Mouse (Mus musculus): Measurements from ENCODE around the gene Pdxk. TPM values are rescaled to one million over a fixed set of nuclear protein-coding genes. Genes with fewer than 3 reads are reported as not detected.

Gene Pdxk
- total RNA-seq, 2 experiments from 2014 or later, result 7.1 to 8.6 TPM

DNA sequence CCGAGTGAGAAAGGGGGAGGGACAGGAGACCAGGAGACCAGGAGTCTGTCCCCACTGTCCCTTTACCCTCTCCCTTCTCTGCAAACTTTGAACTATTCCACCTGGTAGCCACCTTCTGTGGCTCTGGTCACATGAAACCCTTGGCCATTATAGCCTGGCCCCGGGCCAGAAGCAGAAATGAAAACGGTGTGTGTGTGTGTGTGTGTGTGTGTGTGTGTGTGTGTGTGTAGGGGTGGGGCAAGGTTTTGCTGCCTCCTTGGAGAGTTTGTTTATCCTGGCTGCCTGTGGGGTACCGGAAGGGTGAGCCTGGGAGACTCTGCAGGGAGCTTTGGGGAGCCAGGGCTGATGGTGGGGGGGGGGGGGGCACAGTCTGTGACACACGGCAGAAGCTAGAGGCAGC, 4.3 kb downstream of the Pdxk start:
- no peak for DNase-seq

DNA sequence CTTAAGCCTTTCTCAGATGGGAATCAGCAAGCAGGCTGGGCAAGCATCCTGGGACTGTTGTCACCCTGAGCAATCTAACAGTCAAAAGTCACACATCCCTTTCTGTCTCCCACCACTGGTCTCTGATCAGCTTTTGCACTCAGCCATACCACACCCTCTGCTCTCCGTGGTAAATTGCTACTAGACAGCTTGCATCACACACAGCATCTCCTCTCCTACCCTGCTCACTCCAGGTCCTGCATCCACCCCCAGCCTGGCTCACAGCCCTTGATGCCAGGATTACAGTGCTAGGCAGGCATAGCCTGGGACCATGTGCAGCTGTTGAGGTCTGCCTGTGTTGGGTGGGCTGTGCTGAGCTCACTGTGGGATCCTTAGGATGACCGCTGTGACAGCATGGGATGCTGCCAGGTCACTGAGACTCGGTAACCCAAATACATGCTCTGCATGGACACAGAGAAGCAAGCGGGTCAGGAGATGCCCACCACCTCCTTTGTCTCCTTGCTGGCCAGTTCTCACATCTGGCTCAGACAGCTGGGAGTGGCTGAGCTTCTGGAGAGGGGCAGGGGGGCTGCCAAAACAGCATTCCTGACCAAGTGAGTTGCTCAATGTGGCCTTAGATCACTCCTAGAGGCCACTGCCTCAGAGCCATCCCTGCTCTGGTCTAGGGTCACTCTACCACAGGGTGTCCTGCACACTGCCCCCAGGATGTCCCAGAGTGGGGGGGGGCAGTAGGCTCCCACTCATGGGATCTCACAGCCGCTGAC, 6.2 kb downstream of the Pdxk start:
- DNase-seq, result peak; percentile 45

DNA sequence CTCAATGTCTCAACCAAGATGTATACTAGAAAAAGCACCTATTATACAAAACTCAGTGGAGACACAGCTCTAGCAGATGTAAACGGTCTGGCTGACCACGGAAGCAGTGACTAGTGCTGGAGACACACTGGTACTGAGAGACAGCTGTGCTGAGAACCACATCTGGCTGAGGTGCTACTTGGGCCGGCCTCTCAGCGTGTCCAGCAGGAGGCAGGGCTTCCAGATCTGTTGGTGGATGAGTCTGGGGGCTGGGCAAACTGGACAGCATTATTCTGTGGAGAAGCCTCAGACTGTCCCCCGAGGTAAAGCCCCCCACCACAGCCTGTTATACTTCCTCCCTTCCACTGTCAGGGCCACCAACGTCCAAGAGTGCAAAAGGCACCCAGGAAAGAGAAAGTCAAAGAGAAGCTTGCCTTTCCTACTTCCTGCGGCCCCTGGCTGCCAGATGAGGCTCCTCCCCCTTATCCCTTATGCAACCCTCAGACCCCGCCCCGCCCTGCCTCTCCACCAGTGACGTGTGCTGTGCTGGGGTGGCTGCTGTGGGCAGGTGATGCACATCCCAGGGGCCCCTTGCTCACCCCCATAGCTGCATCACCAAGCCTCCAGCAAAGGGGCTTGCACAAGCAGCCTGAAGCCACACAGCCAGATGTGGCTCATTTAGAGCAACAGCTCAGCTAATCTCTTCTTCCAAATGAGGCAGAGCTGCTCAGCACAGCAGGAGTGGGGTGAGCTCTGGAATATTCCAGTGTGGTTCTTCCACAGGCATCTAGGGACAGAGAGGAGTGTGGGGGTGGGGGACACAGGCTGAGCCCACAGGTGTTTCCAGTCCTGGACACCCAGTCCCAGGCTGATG, 7.1 kb downstream of the Pdxk start:
- DNase-seq, result peak; percentile 70

DNA sequence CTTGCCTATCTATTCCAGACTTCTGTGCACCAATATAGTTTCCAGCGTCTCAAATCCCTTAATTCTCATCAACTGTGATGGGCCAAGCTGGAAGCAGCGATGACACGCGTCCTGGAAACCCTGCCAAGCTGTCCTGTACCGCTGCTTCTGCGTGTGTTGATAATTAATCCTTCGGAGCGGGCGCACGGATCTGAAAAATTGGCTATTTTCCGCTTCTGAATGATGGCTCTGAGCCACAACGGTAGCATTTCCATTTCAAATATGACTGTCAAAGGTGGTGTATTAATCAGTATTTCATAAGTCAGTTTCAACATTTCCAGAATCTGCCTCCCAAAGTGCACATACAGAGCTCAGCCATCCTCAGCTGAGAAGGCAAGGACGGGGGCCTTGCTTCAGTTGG, 8.1 kb downstream of the Pdxk start:
- no peak for DNase-seq

DNA sequence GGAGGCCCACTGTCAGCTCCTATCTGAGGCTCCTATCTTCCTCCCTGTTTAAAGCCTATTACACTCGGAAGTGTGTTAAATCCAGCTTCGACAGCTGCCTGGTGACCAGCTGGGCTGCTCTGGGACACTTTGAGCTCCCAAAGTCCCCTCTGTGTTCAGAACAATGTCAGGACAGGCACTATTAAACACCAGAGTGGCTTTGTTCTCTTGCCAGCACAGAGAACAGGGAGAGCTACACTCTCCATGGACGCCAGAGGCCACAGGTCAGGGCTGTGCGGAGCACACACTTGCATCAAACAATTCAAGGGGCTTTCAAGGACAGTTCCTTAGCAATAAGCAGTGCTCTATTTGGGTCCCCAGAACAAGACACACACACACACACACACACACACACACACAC, 12.1 kb downstream of the Pdxk start:
- no peak for DNase-seq

DNA sequence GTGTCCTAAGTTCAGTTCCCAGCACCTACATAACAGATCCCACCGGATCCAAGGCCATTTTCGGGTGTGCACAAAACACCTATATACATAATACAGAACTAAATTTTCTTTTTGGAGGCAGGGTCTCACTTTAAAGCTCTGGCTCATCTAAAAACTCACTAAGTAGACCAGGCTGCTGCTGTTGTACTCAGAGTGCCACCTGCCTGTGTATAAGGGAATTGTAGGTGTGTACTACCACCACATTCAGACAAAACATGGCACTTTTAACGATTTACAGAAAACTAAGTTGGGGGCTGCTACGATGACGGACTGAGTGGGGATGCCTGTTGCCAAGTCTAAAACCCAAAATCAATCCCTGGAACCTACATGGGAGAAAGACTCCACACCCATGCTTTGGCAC, 14.0 kb downstream of the Pdxk start:
- no peak for DNase-seq

DNA sequence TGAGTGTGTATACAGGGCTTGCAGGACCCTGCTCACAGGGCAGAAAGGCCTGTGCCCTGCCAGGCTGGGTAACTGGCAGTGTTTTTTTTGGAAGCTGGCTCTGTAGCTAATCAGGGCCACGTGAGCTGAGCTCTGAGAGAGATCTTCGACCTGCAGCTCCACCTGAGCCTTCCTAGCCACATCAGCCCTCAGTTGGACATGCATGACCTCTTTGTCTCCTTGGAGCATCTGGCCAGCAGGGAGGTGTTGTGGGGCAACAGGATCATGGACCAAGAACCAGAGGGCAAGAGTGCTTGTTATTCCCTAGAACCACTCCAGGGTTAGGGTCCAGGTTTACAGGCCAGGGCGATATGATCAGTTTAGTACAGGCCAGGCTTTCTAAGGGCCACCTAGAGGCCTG, 17.4 kb downstream of the Pdxk start:
- no peak for DNase-seq

DNA sequence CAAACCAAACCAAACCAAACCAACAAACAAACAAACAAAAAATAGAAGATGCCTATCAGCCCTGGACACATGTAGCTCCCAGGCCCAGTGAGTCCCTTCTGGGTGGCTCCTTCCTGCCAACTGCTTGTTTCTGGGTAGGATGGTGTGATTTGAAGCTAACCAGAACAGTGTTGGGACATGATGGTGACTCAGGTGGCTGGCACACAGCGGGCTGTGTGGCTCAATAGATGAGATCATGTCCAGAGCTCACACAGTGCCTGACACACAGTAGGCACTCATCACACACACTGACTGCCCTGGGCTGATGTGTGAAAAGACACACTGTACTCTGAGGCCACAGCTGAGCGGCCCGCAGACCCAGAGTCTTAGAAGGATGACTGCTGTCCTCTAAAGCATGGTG, 18.6 kb downstream of the Pdxk start:
- DNase-seq, result no peak

DNA sequence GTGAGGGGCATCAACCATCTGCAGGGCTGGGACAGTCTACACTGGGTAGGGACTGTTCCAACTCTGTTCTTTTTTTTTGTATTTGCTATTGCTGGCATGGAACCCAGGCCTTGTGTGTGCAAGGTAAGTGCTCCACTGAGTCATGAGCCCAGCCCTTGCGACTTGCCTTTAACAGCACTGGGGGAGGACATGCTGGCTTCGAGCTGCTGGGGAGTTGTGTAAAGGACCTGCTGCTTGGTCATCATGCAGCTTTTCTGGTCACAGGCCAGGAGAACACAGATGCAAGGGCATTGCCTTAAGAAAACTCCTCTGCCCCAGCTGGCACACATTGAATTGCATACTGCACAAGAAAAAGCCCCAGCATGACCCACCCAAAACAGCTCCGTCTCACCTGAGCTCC, 22.5 kb downstream of the Pdxk start:
- no peak for DNase-seq

DNA sequence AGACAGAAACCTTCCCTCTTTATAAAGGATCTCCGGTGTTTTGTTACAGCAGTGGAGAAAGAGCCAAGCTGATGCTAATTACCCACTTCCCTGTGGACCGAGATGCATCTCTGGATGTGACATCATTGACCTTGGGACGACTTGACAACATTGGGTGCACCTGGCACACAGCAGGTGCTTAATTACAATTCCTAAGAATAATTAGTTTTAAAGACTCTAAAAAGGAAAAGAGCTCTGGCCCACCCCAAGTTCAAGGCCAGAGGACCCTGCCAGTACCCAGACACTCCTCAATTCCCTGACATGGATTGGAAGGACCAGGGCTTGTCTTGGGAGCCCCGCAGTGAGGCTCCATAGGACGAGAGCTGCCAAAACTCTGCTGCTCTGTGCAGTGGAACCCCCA, 23.2 kb downstream of the Pdxk start:
- DNase-seq, result no peak

DNA sequence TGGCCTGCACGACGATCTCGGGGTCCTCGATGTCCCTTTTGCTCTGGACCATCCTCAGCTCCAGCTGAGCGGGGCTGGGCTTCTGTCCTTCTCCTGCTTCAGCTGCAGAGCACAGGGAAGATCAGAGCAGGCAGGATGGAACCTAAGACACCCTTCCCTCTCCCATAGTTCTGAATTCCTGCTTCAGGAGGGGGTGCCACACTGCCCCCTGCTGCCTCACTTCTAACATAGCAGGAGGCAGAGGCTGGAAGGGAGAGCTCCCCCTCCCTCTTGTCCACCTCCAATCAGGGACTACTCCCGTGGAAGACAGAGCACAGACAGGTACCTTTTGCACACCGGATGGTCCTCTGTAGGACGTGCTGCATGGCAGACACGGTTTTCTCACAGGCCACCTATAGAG, 24.0 kb downstream of the Pdxk start:
- DNase-seq, result peak; percentile 20

DNA sequence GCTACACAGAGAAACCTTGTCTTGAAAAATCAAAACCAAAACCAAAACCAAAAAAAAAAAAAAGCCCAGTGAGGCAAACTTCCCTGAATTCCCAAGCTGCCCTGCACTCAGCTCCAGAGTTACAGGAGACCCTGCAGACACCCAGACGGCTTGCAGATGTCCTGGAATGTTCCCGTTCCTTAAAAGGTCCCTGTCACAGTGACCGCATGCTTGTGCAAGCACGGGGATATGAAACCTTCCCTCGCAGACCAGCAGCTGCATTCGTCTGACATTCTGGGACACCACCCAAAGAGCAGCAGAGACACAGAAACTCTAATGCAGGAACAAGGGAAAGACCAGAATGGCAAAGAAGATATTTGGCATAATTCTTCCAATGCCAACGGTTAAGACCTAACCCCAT, 24.8 kb downstream of the Pdxk start:
- no peak for DNase-seq

DNA sequence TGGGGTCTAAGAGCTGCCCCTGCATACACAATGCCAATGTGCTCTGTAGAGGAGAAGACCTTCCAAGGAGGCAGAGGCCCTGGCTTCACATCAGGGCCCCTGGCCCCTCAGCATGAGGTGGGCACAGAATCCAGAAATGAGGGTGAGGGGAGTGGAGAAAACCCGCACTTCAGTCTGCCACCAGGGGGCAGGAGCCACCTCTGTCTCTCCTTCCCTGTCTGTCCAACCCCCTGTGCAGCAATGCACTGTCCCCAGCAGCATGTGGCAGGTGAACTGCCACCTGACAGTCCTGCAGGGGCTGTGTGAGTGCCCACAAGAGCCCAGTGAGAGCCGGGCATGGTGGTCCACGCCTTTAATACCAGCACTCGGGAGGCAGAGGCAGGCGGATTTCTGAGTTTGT, 25.2 kb downstream of the Pdxk start:
- DNase-seq, result peak; percentile 31

DNA sequence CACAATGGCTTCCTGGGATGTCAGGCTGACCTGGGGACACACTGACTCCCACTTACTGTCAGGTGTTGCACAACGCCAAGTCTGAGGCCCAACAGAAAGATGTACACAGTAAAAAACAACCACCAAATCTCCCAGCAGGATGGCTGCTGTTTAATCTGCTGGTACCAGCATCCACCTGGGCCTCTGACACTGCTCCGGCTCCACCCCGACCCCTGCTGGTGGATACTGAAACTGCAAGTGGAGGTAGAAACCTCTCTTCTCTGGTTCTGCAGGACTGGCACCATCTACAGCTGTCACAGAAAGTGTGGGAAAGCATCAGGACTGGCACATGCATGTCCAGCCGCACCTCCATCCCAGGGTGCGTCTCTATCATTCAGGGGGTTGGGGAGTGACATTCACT, 26.7 kb downstream of the Pdxk start:
- DNase-seq, result peak; percentile 89

DNA sequence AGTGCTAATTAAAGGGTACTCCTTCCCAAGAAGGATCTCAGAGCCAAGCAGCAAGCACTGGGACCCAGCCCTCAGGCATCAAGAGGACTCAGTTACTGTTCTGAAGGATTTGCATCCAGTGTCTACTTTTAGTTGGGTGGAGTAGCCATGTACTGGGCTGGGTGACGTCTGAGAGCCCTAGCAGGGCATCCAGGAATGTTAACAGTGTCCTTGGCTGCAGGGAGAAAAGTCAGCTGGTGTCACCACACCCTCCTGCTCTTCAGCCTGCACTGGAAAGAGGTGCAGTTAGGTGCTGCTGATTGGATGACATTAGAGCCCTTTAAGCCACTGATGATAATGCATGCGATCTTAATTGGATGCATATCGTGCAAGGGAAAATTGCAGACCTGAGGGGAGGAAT, 31.9 kb downstream of the Pdxk start:
- DNase-seq, result no peak

DNA sequence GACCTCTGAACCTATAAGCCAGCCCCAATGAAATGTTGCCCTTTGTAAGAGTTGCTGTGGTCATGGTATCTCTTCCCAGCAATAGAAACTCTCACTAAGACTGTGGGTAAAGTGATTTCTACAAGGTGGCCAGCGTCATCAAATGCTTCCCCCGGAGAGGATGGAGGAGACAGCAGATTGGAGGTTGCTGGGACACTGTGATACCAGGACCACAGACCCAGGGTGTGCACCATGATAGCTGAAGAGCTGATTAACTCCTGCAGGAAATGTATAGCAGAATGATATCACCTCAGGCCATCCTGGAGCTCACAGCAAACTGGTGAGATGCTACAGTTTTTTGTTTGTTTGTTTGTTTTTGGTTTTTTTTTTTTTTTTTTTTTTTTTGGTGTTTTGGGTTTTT, 35.0 kb downstream of the Pdxk start:
- no peak for DNase-seq

DNA sequence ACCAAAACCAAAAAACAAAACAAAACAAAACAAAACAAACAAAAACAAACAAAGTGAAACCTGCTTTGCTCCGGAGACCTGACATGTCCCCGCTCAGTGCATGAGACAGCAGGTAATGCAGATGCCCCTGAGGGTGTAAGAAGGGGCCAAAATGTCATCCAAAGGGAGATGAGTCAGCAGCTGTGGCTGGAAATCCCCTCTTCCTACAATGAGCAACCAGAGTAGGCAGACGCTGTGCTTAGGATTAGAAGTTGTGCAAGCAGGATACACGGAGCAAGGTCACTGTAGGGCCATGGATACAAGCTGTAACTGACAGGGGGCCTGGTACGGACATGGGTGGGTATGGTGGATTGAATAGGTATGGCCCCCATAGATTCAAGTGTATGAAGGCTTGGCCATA, 35.6 kb downstream of the Pdxk start:
- DNase-seq, result no peak

DNA sequence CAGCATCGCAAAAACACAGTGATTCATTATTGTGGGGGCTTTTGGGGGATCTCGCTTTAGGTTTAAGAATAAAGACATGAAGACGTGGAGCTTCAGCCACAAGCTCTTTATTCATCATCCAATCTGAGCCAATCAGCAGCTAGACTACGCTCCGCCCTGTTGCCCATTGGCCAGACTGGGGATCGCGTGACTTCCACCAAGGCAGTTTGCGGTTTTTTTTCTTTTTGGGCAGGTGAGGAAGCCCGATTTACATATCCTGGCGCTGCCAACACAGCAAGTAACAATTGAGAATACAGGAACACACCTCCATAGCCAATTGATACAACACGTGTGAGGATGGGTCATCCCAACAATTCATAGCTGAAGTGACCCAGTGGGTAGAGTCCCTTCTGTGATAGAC, 36.7 kb downstream of the Pdxk start:
- no peak for DNase-seq

DNA sequence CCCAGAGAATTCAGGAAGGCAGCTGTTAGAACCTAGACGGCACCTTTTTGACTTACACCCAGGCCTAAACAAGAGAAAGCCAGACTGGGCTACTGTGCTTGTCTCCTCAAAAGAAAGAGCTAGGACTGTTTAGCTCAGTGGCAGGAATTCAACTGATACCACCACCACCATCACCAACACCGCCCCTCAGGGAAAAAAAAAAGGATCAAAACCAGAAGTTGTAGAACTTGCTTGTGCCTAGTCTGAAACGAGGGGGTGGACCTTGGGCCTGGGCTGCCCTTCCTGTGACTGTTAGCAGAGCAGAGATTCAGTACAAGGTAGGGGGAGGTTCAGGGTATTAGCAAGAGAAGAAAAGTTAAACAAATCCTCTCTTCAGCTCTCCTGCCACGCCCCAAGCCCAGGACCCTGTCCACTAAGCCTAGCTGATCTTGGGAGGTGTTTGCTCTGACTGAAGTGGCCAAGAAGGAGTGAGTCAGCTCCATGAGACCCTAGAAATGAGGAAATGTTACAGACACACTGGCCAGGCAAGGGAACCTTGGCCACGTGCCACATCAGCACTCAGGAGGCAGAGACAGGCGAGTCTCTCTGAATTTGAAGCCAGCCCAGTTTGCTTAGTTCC, 38.5 kb downstream of the Pdxk start:
- DNase-seq, result peak; percentile 21

DNA sequence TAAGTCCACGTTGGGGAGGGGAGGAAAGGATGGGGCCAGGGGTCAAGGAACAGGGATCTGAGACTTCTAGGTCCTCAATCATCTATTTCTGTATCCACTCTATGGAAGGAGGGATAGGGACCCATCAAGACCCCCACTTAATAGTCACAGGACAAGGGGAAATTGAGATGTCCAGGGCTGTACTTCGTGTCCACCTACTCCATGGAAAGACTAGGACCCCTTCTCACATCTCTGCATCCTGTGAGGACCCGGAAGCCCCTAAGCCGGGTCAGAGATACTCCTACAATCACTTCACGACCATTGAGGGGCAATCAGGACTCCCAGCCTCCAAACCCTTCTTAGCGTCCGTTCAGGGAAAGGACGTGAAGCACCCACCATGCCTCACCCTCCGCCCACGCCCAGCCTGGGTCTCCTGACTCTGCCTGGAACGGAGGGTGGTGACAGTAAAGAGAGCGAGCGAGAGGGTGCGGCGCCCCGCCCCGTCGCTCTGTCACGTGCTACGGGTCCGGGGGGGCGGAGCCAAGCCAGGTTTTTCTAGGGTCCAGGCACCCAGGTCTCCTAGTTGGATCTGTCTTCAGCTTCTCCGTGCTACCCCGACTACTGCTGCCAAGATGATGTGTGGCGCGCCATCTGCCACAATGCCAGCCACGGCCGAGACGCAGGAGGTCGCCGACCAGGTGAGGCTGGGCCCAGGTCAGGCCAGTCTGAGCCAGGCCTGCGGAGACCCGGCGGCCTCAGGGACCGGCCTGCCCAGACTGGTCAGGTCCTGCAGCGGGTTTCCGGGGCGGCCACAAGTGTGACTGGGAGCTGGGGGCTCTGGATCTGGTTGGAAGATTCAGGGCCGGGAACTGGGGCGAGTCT, 39.4 kb downstream of the Pdxk start, which contains the start of gene Cstb:
TSS of gene Cstb (plus strand) at position 489 of the 861 bp plus-strand sequence.
- peak; percentile 81 for DNase-seq

DNA sequence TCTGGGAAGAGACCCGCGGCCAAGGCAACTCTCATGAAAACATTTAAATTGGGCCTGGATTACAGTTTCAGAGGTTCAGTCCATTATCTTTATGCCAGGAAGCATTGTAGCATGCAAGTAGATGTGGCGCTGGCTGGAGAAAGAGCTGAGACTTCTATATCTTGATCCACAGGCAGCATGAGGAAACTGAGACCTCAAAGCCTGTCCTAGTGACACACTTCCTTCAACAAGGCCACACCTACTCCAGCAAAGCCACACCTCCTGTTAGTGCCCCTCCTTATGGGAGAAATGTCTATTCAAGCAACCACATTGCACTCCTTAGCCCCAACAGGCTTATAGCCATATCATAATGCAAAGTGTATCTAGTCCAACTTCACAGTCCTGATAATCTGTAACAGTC, 42.2 kb downstream of the Pdxk start:
- DNase-seq, result no peak

DNA sequence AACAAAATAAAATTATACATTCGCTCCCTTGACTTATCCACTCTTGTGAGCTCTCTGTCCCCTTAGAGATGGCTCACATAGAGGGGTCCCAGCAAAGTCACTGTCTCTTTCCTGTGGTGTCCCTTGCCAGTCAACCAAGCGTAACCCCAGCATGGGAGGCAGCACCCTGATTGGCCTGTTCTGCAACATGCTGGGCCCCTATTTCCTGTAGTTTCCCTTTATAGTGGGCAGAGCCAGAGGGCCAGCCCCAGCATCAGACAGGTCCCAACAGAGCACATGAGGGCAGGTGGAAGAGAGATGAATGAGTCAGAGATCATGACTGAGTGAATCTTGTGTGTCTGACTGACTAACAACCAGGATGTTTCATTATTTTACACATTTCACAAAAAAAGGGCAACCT, 43.8 kb downstream of the Pdxk start:
- DNase-seq, result no peak
